Mouse (Mus musculus) forebrain, embryonic 14.5 days (tissue): Measurements from ENCODE around the gene Cfap65. TPM values are rescaled to one million over a fixed set of nuclear protein-coding genes. Genes with fewer than 3 reads are reported as not detected.

Source experiments
- ATAC-seq: fragments of 200-750 bp; cut with Nextera tagmentation; 2 replicates; pipeline ENCODE4 v1.8.0; 2017; ENCODE audit warnings: mild to moderate bottlenecking, moderate library complexity
- DNase-seq: peaks from one replicate; pipeline ENCODE4 v3.0.0-alpha.2; 2015; ENCODE audit warnings: low spot score
- H3K27ac ChIP-seq: fragments of 300-500 bp; sonication (generic); 2 replicates; pipeline ENCODE4 v1.5.1; 2014; ENCODE audit warnings: low read depth, mild to moderate bottlenecking, control low read depth, low read length, moderate library complexity
- H3K27me3 ChIP-seq: fragments of 300-500 bp; sonication (generic); replicated peaks from 2 replicates; pipeline ENCODE4 v1.6.1; 2014; ENCODE audit warnings: low read length, control low read depth, mixed read lengths; ENCODE audit not compliant: control insufficient read depth, insufficient read depth
- H3K36me3 ChIP-seq: fragments of 300-500 bp; sonication (generic); 2 replicates; pipeline ENCODE4 v1.6.1; 2014; ENCODE audit warnings: low read length, control low read depth; ENCODE audit not compliant: control insufficient read depth, insufficient read depth
- H3K4me1 ChIP-seq: fragments of 300-500 bp; sonication (generic); 2 replicates; pipeline ENCODE4 v1.6.1; 2014; ENCODE audit warnings: antibody characterized with exemption, low read length, control low read depth; ENCODE audit not compliant: control insufficient read depth, insufficient read depth
- H3K4me2 ChIP-seq: fragments of 300-500 bp; sonication (generic); 2 replicates; pipeline ENCODE4 v1.6.1; 2014; ENCODE audit warnings: mild to moderate bottlenecking, control low read depth, low read length
- H3K4me3 ChIP-seq: fragments of 300-500 bp; sonication (generic); 2 replicates; pipeline ENCODE4 v1.5.1; 2014; ENCODE audit warnings: low read depth, low read length, control low read depth
- H3K9ac ChIP-seq: fragments of 300-500 bp; sonication (generic); 2 replicates; pipeline ENCODE4 v1.6.1; 2014; ENCODE audit warnings: mild to moderate bottlenecking, low read length, control low read depth, moderate library complexity
- H3K9me3 ChIP-seq: fragments of 300-500 bp; sonication (generic); replicated peaks from 2 replicates; pipeline ENCODE4 v1.6.1; 2016; ENCODE audit warnings: low read length, control low read depth, mixed read lengths; ENCODE audit not compliant: control insufficient read depth
- WGBS: fragments of 180-500 bp; shearing (Covaris S2); extraction: QIAGEN DNeasy Blood & Tissue Kit; methylation state at CpG from one replicate; pipeline ENCODE4 v1.1.7; 2014; 5-methylcytosine and 5-hydroxymethylcytosine counted together
- polyA plus RNA-seq: library from polyadenylated mRNA; unstranded; fragments of >200 nt; fragmentation: Nextera tagmentation; extraction: Ambion mirVana; gene quantifications from 2 replicates; pipeline ENCODE4 v1.2.1, GENCODE M21; 2014

Gene Cfap65
- polyA plus RNA-seq, result 0.29 and 0.68 TPM in 2 replicates

DNA sequence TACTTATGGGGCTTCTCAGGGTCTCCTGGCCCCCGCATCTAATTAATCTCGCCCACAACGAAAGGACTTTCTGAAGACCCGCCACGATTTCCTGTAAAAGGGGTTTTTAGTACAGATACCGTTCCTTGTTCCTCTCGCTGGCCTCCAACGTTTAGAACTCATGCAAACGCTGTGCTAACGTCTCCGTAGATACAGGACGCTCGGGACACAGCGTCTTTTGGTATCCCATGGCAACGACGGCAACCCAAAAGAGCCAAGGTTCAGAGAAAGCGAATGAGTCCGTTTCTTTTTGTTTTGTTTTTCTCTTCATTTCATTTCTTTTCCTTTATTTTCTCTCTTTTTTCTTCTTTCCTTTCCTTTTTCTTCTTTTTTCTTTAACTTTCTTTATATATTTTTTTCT, at the start of gene Cfap65:
Gene Cfap65, minus strand, starts transcription at position 198 of the 400 bp plus-strand sequence.
- Histone ChIP-seq H3K27ac (no peak within 1 kb of the TSS), H3K4me1 (no peaks in the 10 kb centered on the region), H3K9ac (peak within 1 kb of the TSS; percentile 36; the same call in 1 of the 2 replicates), H3K4me3 (peak within 1 kb of the TSS; percentile 24), H3K9me3 (no peaks in the 10 kb centered on the region), H3K4me2 (peak within 1 kb of the TSS; percentile 50), H3K27me3 (peaks cover 15% of the 10 kb centered on the region; the same call in 1 of the 2 replicates), H3K36me3 (no peaks in the 10 kb centered on the region)
- 1% methylated on average over 18 of the region's 18 CpGs for WGBS
- DNase-seq, result peak; percentile 84
- peak; percentile 66; the same call in 1 of the 2 replicates for ATAC-seq

GRCm38 (mm10) chr1:74977001-74977400, 41.6 kb upstream of the Cfap65 start:
- Histone ChIP-seq H3K36me3 (no peaks in the 10 kb centered on the region), H3K27ac (no peak overlapping the region), H3K4me3 (no peak overlapping the region), H3K4me1 (no peaks in the 10 kb centered on the region), H3K4me2 (no peak overlapping the region), H3K27me3 (no peaks in the 10 kb centered on the region), H3K9ac (no peak overlapping the region), H3K9me3 (no peaks in the 10 kb centered on the region)
- WGBS, result 81% methylated on average over 8 of the region's 8 CpGs
- no peak for DNase-seq
- ATAC-seq, result no peak

DNA sequence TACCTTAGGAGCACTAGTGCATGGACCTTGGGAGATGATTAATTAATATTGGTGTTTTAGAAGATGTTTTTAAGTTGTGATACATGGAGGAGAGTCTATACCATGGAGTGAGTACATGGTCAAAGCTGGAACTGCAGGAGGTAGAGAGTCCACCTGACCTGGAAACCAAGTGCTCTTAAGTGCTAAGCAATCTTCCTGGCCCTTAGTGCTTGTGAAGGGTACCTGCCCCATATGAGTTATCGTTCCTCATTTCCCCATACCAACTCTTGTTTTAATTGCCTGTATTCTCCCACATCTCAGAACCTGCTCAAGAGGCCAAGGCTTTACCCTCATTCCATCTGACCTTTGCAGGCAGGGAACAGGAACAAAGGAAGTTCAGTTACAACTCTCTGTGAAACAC, 40.5 kb upstream of the Cfap65 start:
- Histone ChIP-seq H3K27ac (no peak overlapping the region), H3K27me3 (no peaks in the 10 kb centered on the region), H3K4me3 (no peak overlapping the region), H3K4me1 (no peaks in the 10 kb centered on the region), H3K9ac (no peak overlapping the region), H3K36me3 (no peaks in the 10 kb centered on the region), H3K4me2 (no peak overlapping the region), H3K9me3 (no peaks in the 10 kb centered on the region)
- DNase-seq (no peak), ATAC-seq (no peak)
- WGBS, result 96% methylated on average over 1 of the region's 1 CpGs

- ATAC-seq, result no peak
Observed at GRCm38 (mm10) chr1:74973590-74973989, 38.2 kb upstream of the Cfap65 start.

GRCm38 (mm10) chr1:74971353-74972050, 36.1 kb upstream of the Cfap65 start:
- H3K4me1 ChIP-seq, result no peaks in the 10 kb centered on the region
- no peak overlapping the region for H3K9ac ChIP-seq
- H3K4me3 ChIP-seq, result no peak overlapping the region
- H3K9me3 ChIP-seq, result no peaks in the 10 kb centered on the region
- H3K27ac ChIP-seq, result no peak overlapping the region
- no peak for ATAC-seq
- WGBS, result 72% methylated on average over 4 of the region's 4 CpGs
- no peak for DNase-seq
- no peaks in the 10 kb centered on the region for H3K36me3 ChIP-seq
- H3K4me2 ChIP-seq, result no peak overlapping the region
- no peaks in the 10 kb centered on the region for H3K27me3 ChIP-seq

More at GRCm38 (mm10) chr1:74973590-74973989, 38.2 kb upstream of the Cfap65 start:
- Histone ChIP-seq H3K36me3 (no peaks in the 10 kb centered on the region), H3K4me1 (no peaks in the 10 kb centered on the region), H3K9me3 (no peaks in the 10 kb centered on the region), H3K27ac (no peak overlapping the region), H3K9ac (no peak overlapping the region), H3K4me2 (no peak overlapping the region), H3K4me3 (no peak overlapping the region), H3K27me3 (no peaks in the 10 kb centered on the region)
- WGBS, result 76% methylated on average over 6 of the region's 6 CpGs
- no peak for DNase-seq

DNA sequence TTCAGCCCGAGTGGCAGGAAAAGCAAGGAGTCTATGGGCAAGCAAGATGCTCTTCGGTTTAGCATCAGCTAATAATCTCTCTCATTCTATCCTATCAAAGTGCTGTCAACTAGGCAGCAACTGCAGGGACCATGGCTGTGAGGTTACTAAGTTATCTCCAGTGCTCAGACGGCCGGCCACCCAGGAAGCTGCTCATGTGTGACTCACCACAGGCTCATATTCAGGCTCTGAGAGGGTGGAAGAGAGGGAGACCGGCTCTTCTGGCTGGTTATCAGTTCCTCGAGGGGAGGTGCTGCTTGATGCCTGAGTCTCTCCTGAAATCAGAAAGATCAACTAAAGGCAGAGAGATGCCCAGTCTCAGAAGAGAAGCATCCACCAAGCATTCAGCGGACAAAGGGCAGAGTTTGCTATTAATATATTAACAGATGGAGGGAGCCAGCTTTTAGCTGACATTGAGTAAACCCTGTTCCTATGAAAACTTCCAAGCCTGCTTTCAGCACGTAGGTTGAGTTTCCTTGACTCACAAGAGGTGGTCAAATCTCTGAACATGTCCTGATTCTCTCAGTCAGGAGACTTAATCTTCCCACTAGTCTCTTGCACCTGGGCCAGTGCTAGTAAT, 32.7 kb upstream of the Cfap65 start:
- WGBS, result 81% methylated on average over 8 of the region's 8 CpGs
- no peak overlapping the region for H3K4me2 ChIP-seq

GRCm38 (mm10) chr1:74964494-74965215, 29.3 kb upstream of the Cfap65 start:
- Histone ChIP-seq H3K9me3 (no peaks in the 10 kb centered on the region), H3K27ac (no peak overlapping the region), H3K27me3 (no peaks in the 10 kb centered on the region), H3K4me3 (no peak overlapping the region), H3K4me1 (no peaks in the 10 kb centered on the region), H3K9ac (no peak overlapping the region), H3K4me2 (peak overlapping the region; percentile 33), H3K36me3 (no peaks in the 10 kb centered on the region)
- WGBS, result 12% methylated on average over 16 of the region's 16 CpGs
- DNase-seq (peak; percentile 88), ATAC-seq (peak; percentile 58; the same call in 1 of the 2 replicates)

More for the DNA sequence above, 32.7 kb upstream of the Cfap65 start:
- Histone ChIP-seq H3K9me3 (no peaks in the 10 kb centered on the region), H3K4me1 (no peaks in the 10 kb centered on the region), H3K36me3 (no peaks in the 10 kb centered on the region), H3K27me3 (no peaks in the 10 kb centered on the region), H3K27ac (no peak overlapping the region), H3K9ac (no peak overlapping the region), H3K4me3 (no peak overlapping the region)
- no peak for ATAC-seq
- no peak for DNase-seq

DNA sequence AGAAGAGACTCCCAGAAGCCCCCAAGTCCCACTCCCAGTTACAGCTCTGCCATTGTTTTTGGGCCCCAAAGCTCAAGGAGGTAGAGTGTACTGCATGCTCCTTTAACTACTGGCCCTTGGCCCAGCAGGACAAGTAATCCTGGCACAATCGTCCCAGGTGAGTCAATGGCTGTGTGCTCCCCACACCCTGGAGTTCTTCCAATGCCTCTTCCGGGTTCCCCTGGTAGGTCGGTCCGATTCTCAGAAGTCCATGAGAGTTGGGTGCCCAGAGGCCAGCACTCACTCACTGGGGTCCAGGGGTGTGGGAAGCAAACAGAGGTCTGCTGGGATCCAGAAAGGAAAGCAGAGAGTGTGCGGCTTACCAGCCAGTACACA, 27.4 kb upstream of the Cfap65 start:
- 86% methylated on average over 5 of the region's 5 CpGs for WGBS
- H3K36me3 ChIP-seq, result no peaks in the 10 kb centered on the region
- no peak overlapping the region for H3K4me2 ChIP-seq
- no peak overlapping the region for H3K9ac ChIP-seq
- no peak overlapping the region for H3K27ac ChIP-seq
- no peak overlapping the region for H3K4me3 ChIP-seq
- no peaks in the 10 kb centered on the region for H3K9me3 ChIP-seq
- ATAC-seq (no peak), DNase-seq (no peak)
- H3K27me3 ChIP-seq, result no peaks in the 10 kb centered on the region
- no peaks in the 10 kb centered on the region for H3K4me1 ChIP-seq
